Mouse (Mus musculus) brown adipose tissue, adult 24 weeks (tissue): ENCODE data around the gene Gm10135. TPM values are rescaled to one million over a fixed set of nuclear protein-coding genes. Genes with fewer than 3 reads are reported as not detected.
"Not testable (repeated sequence)": the region's sequence is repeated elsewhere in the genome, so short reads cannot be mapped to it uniquely, and the experiment has no call there.

Experiments used
- H3K27ac ChIP-seq: fragments of 200-500 bp; replicated peaks from 2 replicates; pipeline ENCODE4 v1.5.1; 2012; ENCODE audit warnings: low read depth, mild to moderate bottlenecking, low read length
- H3K4me1 ChIP-seq: fragments of 200-500 bp; 2 replicates; pipeline ENCODE4 v1.6.1; 2012; ENCODE audit warnings: low read length, mixed read lengths; ENCODE audit not compliant: control insufficient read depth, insufficient read depth, insufficient read length
- H3K4me3 ChIP-seq: fragments of 200-500 bp; 2 replicates; pipeline ENCODE4 v1.5.1; 2012; ENCODE audit warnings: low read depth, mild to moderate bottlenecking, low read length, moderate library complexity; ENCODE audit not compliant: insufficient read depth
- polyA plus RNA-seq: library from polyadenylated mRNA; stranded (reverse); fragments of >200 nt; gene quantifications from 2 replicates; pipeline ENCODE4 v1.2.4, GENCODE M21; 2012; ENCODE audit not compliant: missing spikeins, insufficient read depth, insufficient read length

Gm10135 gene
- polyA plus RNA-seq, 1 experiment: not detected

DNA sequence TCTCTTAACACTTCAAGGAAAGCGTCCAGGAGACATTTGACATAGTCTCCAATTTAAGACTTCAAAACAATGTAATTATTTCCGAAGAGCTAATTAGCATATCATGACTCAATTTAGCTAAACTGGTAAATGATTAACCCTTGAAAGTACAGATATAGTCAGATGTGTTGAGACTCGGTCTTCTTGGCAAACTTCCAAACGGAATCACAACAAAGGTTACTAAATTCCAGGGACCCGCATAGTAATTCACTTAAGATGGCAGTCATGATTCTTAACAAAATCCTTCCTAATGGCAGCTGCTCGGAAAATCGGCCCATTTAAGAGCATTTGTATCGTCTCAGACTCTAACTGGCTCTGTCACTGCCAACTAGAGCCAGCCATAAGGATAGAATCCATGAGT lies 15.3 kb upstream of the Gm10135 start:
- H3K27ac ChIP-seq: no peak overlapping the region
- no peaks in the 10 kb centered on the region for H3K4me1 ChIP-seq
- no peak overlapping the region for H3K4me3 ChIP-seq

DNA sequence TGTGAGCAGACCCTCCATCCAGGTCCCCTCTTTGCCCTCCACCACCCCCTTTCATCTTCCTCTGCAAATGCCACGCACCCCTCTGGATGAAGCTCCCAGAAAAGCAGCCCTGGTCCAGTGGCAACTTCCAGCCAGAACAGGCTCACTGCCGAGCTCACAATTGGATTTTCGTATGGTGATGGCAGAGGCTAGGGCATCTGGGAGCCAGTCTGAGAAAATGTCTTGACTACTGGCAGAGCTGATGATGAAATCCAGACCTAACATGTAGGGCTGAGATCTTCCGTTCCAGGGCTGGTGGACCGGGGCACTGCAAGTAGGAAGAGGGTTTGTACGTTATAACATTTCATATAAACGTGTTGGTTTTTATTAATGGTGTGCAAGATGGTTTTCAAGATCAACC lies 13.3 kb upstream of the Gm10135 start:
- no peaks in the 10 kb centered on the region for H3K4me1 ChIP-seq
- no peak overlapping the region for H3K4me3 ChIP-seq
- no peak overlapping the region for H3K27ac ChIP-seq

DNA sequence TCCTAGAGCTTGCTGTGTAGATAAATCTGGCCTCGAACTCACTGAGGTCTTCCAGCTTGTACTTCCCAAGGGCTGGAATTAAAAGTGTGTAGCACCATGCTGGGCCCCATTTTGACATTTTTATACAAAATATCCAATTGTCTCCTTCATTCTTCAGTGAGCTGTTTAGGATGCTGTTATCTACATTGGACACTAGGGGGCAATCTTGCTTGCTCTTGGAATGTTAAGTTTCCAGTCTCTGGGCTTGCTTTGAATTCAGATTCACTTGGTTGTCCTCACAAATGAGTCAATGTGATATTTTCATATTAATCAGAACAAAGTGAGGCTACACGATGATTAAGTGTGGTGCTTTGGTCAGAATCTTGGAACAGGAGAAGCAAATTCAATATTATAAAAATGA lies 9.6 kb upstream of the Gm10135 start:
- Histone ChIP-seq H3K27ac (no peak overlapping the region), H3K4me3 (no peak overlapping the region), H3K4me1 (no peaks in the 10 kb centered on the region)

DNA sequence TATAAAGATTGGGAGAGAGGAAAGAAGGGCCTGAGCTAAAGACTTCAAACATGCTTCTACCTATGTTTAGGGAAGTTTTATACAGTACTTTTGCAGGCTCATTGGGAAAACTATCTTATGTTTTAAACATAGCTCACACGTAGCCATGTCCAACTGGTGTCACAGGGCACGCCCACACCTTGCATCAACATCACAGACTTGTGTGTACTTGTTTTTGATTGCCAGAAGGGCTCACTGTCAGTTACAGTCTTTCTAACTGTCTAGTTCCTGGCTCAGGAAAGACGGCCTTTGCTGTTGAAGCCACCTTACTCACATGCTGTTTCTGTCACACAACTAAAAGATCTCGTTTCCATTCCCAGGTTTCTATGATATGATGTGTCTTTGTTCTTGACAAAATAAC lies 2.0 kb upstream of the Gm10135 start:
- Histone ChIP-seq H3K27ac (no peak overlapping the region), H3K4me3 (no peak overlapping the region), H3K4me1 (no peaks in the 10 kb centered on the region)

DNA sequence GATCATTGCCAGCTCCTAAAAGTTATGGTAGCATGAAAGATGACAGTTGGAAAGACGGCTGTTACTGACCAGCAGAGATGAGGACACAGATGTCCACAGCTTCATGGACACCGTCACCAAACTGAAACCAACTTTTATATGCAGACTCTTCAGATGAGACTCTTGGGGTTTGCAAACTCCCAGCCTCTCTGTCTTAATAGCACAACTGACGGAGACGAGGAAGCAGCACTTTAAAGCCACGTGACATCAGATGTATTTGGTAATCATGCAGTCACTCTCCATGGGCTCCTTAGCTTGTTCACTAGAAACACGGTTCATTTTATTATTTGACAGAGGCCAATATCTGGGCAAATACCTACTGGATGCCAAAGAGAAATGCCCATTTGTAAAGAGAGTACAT lies 1.5 kb upstream of the Gm10135 start:
- H3K4me3 ChIP-seq: no peak overlapping the region
- no peaks in the 10 kb centered on the region for H3K4me1 ChIP-seq
- H3K27ac ChIP-seq: no peak overlapping the region

DNA sequence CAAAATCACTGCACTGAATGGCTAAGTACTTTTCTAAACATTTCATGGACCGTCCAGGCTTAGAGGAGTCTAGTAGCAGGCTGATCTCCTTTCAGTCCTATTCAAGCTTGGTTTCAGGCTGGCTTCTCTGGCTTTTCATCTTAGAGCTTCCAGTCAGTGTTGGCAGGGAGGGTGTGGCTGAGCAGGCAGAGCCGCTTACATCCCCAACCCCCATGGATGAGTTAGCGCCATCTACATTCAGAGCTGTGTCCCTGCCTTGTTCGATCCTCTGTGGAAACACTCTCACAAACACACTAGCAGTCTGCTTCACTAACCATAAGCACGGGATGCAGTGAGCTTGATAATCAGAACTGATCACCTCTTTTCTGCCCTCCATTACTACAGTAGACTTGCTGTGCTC lies 1.6 kb downstream of the Gm10135 start:
- Histone ChIP-seq H3K4me3 (no peak overlapping the region), H3K27ac (no peak overlapping the region), H3K4me1 (no peaks in the 10 kb centered on the region)

DNA sequence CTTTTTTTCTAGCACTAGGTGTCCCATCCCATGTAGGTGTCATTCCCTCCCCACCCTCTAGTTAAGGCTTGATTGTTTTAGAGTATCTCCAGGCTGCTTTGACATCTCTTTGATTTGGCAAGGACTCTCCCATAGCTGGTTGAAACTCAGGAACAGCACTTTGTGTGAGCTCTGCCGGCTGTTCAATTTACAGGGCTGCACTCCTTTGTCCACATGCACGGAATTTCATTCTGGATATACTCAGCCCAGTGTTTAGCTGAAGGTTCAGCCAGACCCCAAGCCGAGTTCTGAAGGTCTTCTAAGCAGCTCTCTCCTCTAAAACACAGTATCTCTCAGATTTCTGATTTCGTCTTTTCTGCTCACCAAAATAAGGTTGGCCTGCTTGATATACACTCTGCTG lies 2.1 kb downstream of the Gm10135 start:
- H3K4me3 ChIP-seq: no peak overlapping the region
- H3K27ac ChIP-seq: no peak overlapping the region

DNA sequence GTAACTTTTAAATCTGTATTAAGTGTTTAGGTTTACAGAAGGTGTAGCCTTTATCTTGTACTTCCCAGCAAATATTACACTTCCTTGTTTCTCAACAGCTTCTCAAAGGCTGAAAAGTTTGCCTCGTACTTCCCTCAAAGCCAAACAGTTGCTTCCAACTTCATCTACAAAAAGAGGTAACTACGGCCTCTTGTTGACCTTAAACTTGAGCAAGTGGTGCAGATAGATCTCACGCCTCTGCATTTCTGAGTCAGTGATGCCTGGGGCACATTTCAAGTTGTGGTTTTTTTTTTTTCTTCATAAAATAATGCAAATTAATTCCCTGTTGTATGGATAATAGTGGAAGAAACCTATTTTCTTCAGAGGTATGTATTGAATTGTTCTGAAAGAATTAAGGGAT lies 8.8 kb downstream of the Gm10135 start:
- H3K4me3 ChIP-seq: no peak overlapping the region
- no peak overlapping the region for H3K27ac ChIP-seq
- no peaks in the 10 kb centered on the region for H3K4me1 ChIP-seq

More for the DNA sequence above, 2.1 kb downstream of the Gm10135 start:
- no peaks in the 10 kb centered on the region for H3K4me1 ChIP-seq

DNA sequence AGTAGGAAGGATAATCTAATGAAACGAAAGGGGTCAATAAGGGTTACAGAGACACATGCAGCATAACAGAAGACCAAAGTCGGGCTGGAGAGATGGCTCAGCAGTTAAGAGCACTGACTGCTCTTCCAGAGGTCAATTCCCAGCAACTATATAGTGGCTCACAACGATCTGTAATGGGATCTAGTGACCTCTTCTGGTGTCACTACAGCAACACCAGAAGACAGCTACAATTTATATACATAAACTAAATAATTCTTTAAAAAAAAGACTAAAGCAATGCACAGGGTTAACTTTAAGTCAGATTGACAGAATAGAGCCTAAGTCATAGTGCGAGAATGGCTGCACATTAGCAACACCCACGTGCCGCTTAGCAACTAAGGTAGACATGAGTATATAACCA lies 14.4 kb downstream of the Gm10135 start:
- H3K4me3 ChIP-seq: no peak overlapping the region
- H3K27ac ChIP-seq: no peak overlapping the region
- no peaks in the 10 kb centered on the region for H3K4me1 ChIP-seq

DNA sequence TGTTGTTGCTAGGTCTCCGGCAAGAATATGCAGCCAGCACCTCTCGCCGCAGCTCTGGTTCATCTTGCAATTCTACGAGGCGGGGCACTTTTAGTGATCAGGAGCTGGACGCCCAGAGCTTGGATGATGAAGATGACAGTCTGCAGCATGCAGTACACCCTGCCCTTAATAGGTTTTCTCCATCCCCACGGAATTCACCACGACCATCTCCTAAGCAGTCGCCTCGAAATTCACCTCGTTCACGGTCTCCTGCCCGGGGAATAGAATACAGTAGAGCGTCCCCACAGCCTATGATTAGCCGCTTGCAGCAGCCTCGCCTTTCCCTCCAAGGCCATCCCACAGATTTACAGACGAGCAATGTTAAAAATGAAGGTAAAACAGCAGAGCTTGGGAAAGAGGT lies 17.2 kb downstream of the Gm10135 start:
- Histone ChIP-seq H3K4me3 (no peak overlapping the region), H3K27ac (no peak overlapping the region), H3K4me1 (no peaks in the 10 kb centered on the region)

DNA sequence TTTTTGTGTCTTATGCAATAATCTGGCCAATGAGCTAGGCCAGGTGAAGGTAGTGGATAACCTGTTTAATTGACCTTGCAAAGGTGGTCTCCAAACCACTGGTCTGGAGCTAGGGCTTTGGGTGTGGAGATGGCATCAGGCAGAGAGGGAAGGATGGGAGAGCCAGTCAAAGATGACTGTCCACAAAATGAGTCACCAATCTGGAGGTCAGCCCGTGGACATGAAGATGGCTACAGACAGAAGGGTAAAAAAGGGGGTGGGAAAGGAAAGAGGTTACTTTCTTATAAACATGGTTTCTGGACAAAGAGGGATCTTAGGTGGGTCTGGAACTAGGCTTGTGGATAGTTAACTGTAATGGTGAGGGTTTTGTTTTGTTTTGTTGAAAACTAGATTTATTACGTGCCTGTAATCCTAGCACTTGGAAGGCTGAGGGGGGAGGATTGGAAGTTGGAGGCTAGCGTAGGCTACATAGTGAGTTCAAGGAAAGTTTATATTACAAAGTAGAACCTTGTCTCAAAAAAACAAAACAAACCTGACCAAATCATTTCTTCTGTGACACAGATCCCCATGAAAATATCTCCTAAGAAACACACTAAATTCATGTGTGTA lies 20.4 kb downstream of the Gm10135 start:
- no peak overlapping the region for H3K4me3 ChIP-seq
- H3K4me1 ChIP-seq: no peaks in the 10 kb centered on the region
- no peak overlapping the region for H3K27ac ChIP-seq

- Histone ChIP-seq H3K4me3 (no peak overlapping the region), H3K4me1 (no peaks in the 10 kb centered on the region), H3K27ac (no peak overlapping the region)
Observed at GRCm38 (mm10) chr5:72950252-72950651, 24.2 kb downstream of the Gm10135 start.

DNA sequence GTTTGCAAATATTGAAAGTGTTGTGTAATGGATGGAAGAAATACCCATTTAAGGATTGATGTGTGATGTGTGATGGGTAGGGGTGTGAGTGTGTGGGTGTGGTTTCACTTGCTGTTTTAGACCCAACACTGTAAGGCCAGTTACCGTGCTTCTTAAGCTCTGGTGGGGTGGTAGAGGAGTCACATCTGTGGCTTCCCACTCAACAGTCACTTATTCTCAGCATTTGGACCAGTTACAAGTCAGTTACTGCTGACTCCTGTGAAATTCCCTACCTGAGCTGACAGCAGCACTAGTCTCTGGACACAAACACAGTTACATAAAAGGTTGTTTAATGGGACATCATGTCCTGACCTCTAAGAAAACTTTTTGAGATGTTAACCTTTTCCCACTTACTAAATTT lies 26.4 kb downstream of the Gm10135 start:
- no peak overlapping the region for H3K27ac ChIP-seq
- H3K4me3 ChIP-seq: no peak overlapping the region
- no peaks in the 10 kb centered on the region for H3K4me1 ChIP-seq

DNA sequence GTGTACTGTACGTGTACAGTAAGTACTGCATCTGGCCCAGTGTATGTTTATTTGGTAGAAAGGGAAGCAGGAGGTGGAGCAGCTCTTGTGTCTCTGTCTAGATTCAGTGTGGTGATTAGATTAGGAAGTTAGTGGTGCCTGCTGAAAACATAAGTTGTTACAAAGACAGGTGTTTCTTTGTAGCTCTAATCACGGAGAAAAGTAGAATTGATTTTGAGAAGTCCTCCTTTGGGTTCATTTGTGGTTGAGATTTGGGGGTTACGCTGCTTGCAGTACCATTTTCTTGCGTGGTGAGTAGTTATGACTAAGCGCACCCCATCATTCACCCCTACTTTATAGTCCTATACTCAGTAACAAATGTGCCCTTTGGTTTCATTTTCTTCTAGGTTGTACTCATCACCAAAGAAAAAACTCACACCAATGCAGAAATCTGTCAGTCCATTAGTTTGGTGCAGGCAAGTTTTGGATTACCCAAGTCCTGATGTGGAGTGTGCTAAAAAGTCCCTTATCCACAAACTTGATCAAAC lies 33.5 kb downstream of the Gm10135 start:
- H3K4me1 ChIP-seq: peaks cover 2% of the 10 kb centered on the region
- H3K27ac ChIP-seq: no peak overlapping the region
- H3K4me3 ChIP-seq: no peak overlapping the region

GRCm38 (mm10) chr5:72939311-72939710 lies 35.2 kb downstream of the Gm10135 start:
- Histone ChIP-seq H3K4me3 (no peak overlapping the region), H3K27ac (no peak overlapping the region), H3K4me1 (peaks cover 2% of the 10 kb centered on the region)

- not testable (repeated sequence) for H3K27ac ChIP-seq
Observed at GRCm38 (mm10) chr5:72938421-72938820, 36.1 kb downstream of the Gm10135 start.

More at GRCm38 (mm10) chr5:72938421-72938820, 36.1 kb downstream of the Gm10135 start:
- not testable (repeated sequence) for H3K4me3 ChIP-seq, H3K4me1 ChIP-seq
